Mouse (Mus musculus): Measurements from ENCODE around the gene Colq. TPM values are rescaled to one million over a fixed set of nuclear protein-coding genes. Genes with fewer than 3 reads are reported as not detected.

Colq gene
- polyA plus RNA-seq, 1 experiment, result not detected

- Histone ChIP-seq H3K36me3 (ENCODE audit: control insufficient read depth, insufficient read depth) (peaks cover 64% of the 10 kb centered on the region), H3K4me3 (ENCODE audit: insufficient read depth, poor library complexity, severe bottlenecking) (peak within 1 kb of the TSS; percentile 85), H3ac (ENCODE audit: control insufficient read depth, insufficient read length, low read depth) (peak within 1 kb of the TSS; percentile 78), H3K79me3 (ENCODE audit: low read depth) (peaks cover 74% of the 10 kb centered on the region), H3K79me2 (ENCODE audit: control insufficient read depth, insufficient read depth) (peaks cover 96% of the 10 kb centered on the region), H3K27me3 (ENCODE audit: control insufficient read depth, insufficient read depth, insufficient read length) (no peaks in the 10 kb centered on the region)
- TF ChIP-seq USF1 (IDR thresholded peaks at IDR 0.05; ENCODE audit: low read depth), result no peak
- no peak for TF ChIP-seq CTCF (IDR thresholded peaks at IDR 0.05; ENCODE audit: control insufficient read depth, insufficient read depth, insufficient read length)
- no peak for TF ChIP-seq MYOG (IDR thresholded peaks at IDR 0.05; ENCODE audit: control insufficient read depth, extremely low read depth, insufficient read length)
- TF ChIP-seq MAX (IDR thresholded peaks at IDR 0.05), result no peak
- no peak for TF ChIP-seq MYOD1 (IDR thresholded peaks at IDR 0.05; ENCODE audit: control insufficient read depth, insufficient read length, low read depth)
- TF ChIP-seq CEBPB (IDR thresholded peaks at IDR 0.05; ENCODE audit: low read depth), result no peak
- no peak for TF ChIP-seq FOSL1 (IDR thresholded peaks at IDR 0.05; ENCODE audit: insufficient read depth, low read length, poor library complexity, severe bottlenecking)
These were observed 96.1 kb downstream of the Colq start, which contains the start of gene Mettl6 for GRCm38 (mm10) chr14:31494975-31495455. TSS of gene Mettl6 (minus strand) at chr14:31495040.

DNA sequence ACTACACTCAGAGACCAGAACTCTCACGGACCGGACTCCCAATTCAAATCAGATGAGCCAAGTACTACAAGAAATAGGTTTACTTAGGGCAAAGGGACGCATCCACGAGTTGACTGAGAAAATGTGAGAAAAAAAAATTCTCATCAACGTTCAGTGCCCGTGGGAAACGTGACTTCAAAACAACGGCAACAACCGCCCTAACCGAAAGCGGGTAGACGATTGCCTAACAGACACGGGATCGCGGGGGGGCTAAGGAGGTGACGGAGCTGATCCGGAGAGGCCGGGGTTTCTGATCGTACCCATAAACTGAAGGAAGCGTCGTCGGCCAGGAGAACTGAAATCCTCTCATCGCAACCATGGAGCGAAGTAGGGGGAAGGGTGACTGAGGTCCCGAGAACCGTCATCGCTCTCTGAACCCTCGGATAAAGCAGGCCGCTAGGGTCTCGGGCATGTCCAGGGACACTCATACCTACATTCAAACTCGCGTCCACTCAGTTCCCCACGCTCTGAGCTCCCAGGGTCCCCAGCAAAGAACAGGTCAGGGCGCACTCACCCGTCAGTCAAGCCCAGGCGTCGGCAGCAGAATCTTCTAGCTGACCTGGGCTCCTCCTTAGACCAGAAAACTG lies 96.7 kb downstream of the Colq start, which contains the start of gene Eaf1:
Gene Eaf1, plus strand, starts transcription at position 51 of the 626 bp plus-strand sequence.
- peaks cover 64% of the 10 kb centered on the region for H3K36me3 ChIP-seq (ENCODE audit: control insufficient read depth, insufficient read depth)

GRCm38 (mm10) chr14:31493901-31494300 lies 97.2 kb downstream of the Colq start:
- Histone ChIP-seq H3K36me3 (ENCODE audit: control insufficient read depth, insufficient read depth) (peaks cover 64% of the 10 kb centered on the region), H3K79me3 (ENCODE audit: low read depth) (peaks cover 71% of the 10 kb centered on the region), H3K27me3 (ENCODE audit: control insufficient read depth, insufficient read depth, insufficient read length) (no peaks in the 10 kb centered on the region), H3K79me2 (ENCODE audit: control insufficient read depth, insufficient read depth) (peaks cover 85% of the 10 kb centered on the region), H3ac (ENCODE audit: control insufficient read depth, insufficient read length, low read depth) (peak overlapping the region; percentile 76), H3K4me3 (ENCODE audit: insufficient read depth, poor library complexity, severe bottlenecking) (peak overlapping the region; percentile 85)
- TF ChIP-seq CTCF (IDR thresholded peaks at IDR 0.05; ENCODE audit: control insufficient read depth, insufficient read depth, insufficient read length) (no peak), USF1 (IDR thresholded peaks at IDR 0.05; ENCODE audit: low read depth) (no peak), CEBPB (IDR thresholded peaks at IDR 0.05; ENCODE audit: low read depth) (no peak), MAX (IDR thresholded peaks at IDR 0.05) (no peak), MYOD1 (IDR thresholded peaks at IDR 0.05; ENCODE audit: control insufficient read depth, insufficient read length, low read depth) (no peak)

More for the DNA sequence above, 96.7 kb downstream of the Colq start, which contains the start of gene Eaf1:
- TF ChIP-seq CEBPB (IDR thresholded peaks at IDR 0.05; ENCODE audit: low read depth) (peak; percentile 12), MYOG (IDR thresholded peaks at IDR 0.05; ENCODE audit: control insufficient read depth, extremely low read depth, insufficient read length) (no peak), MYOD1 (IDR thresholded peaks at IDR 0.05; ENCODE audit: control insufficient read depth, insufficient read length, low read depth) (no peak), CTCF (IDR thresholded peaks at IDR 0.05; ENCODE audit: control insufficient read depth, insufficient read depth, insufficient read length) (no peak), MAX (IDR thresholded peaks at IDR 0.05) (no peak), FOSL1 (IDR thresholded peaks at IDR 0.05; ENCODE audit: insufficient read depth, low read length, poor library complexity, severe bottlenecking) (no peak)
- H3ac ChIP-seq (ENCODE audit: control insufficient read depth, insufficient read length, low read depth), result peak within 1 kb of the TSS; percentile 78
- H3K79me3 ChIP-seq (ENCODE audit: low read depth), result peaks cover 68% of the 10 kb centered on the region
- H3K4me3 ChIP-seq (ENCODE audit: insufficient read depth, poor library complexity, severe bottlenecking), result peak within 1 kb of the TSS; percentile 85
- no peaks in the 10 kb centered on the region for H3K27me3 ChIP-seq (ENCODE audit: control insufficient read depth, insufficient read depth, insufficient read length)
- H3K79me2 ChIP-seq (ENCODE audit: control insufficient read depth, insufficient read depth), result peaks cover 91% of the 10 kb centered on the region

- Histone ChIP-seq H3K36me3 (ENCODE audit: control insufficient read depth, insufficient read depth) (peaks cover 91% of the 10 kb centered on the region), H3K4me3 (ENCODE audit: insufficient read depth, poor library complexity, severe bottlenecking) (no peak overlapping the region), H3ac (ENCODE audit: control insufficient read depth, insufficient read length, low read depth) (no peak overlapping the region), H3K79me2 (ENCODE audit: control insufficient read depth, insufficient read depth) (peaks cover 26% of the 10 kb centered on the region), H3K27me3 (ENCODE audit: control insufficient read depth, insufficient read depth, insufficient read length) (no peaks in the 10 kb centered on the region), H3K79me3 (ENCODE audit: low read depth) (peaks cover 20% of the 10 kb centered on the region)
- TF ChIP-seq FOSL1 (IDR thresholded peaks at IDR 0.05; ENCODE audit: insufficient read depth, low read length, poor library complexity, severe bottlenecking), result no peak
- TF ChIP-seq MYOG (IDR thresholded peaks at IDR 0.05; ENCODE audit: control insufficient read depth, extremely low read depth, insufficient read length), result no peak
- no peak for TF ChIP-seq USF1 (IDR thresholded peaks at IDR 0.05; ENCODE audit: low read depth)
- TF ChIP-seq MAX (IDR thresholded peaks at IDR 0.05), result no peak
- TF ChIP-seq MYOD1 (IDR thresholded peaks at IDR 0.05; ENCODE audit: control insufficient read depth, insufficient read length, low read depth), result no peak
These were observed 103.1 kb downstream of the Colq start for GRCm38 (mm10) chr14:31488055-31488454.

GRCm38 (mm10) chr14:31486465-31486864 lies 104.7 kb downstream of the Colq start:
- H3ac ChIP-seq (ENCODE audit: control insufficient read depth, insufficient read length, low read depth), result no peak overlapping the region
- H3K4me3 ChIP-seq (ENCODE audit: insufficient read depth, poor library complexity, severe bottlenecking), result no peak overlapping the region
- peaks cover 10% of the 10 kb centered on the region for H3K79me3 ChIP-seq (ENCODE audit: low read depth)
- H3K27me3 ChIP-seq (ENCODE audit: control insufficient read depth, insufficient read depth, insufficient read length), result no peaks in the 10 kb centered on the region
- TF ChIP-seq CEBPB (IDR thresholded peaks at IDR 0.05; ENCODE audit: low read depth) (no peak), USF1 (IDR thresholded peaks at IDR 0.05; ENCODE audit: low read depth) (no peak), FOSL1 (IDR thresholded peaks at IDR 0.05; ENCODE audit: insufficient read depth, low read length, poor library complexity, severe bottlenecking) (no peak), MYOD1 (IDR thresholded peaks at IDR 0.05; ENCODE audit: control insufficient read depth, insufficient read length, low read depth) (no peak), MAX (IDR thresholded peaks at IDR 0.05) (no peak), MYOG (IDR thresholded peaks at IDR 0.05; ENCODE audit: control insufficient read depth, extremely low read depth, insufficient read length) (no peak), CTCF (IDR thresholded peaks at IDR 0.05; ENCODE audit: control insufficient read depth, insufficient read depth, insufficient read length) (no peak)
- H3K36me3 ChIP-seq (ENCODE audit: control insufficient read depth, insufficient read depth), result peaks cover 89% of the 10 kb centered on the region
- H3K79me2 ChIP-seq (ENCODE audit: control insufficient read depth, insufficient read depth), result peaks cover 12% of the 10 kb centered on the region
